Mouse (Mus musculus): Measurements from ENCODE around the gene Rab6b.
A peak's percentile ranks its signal among the peaks of the same experiment; 100 is the strongest.
"Not testable (repeated sequence)": the region's sequence is repeated elsewhere in the genome, so short reads cannot be mapped to it uniquely, and the experiment has no call there.

Gene Rab6b

GRCm38 (mm10) chr9:103145351-103145750 is 33.8 kb downstream of the Rab6b start:
- DNase-seq (ENCODE audit: low spot score) = no peak

- no peak for DNase-seq (ENCODE audit: low spot score)
These were observed 34.7 kb downstream of the Rab6b start for GRCm38 (mm10) chr9:103146257-103146656.

GRCm38 (mm10) chr9:103146703-103147102 is 35.1 kb downstream of the Rab6b start:
- no peak for DNase-seq (ENCODE audit: low spot score)

GRCm38 (mm10) chr9:103147103-103147502 is 35.5 kb downstream of the Rab6b start:
- DNase-seq (ENCODE audit: low spot score) = no peak

- DNase-seq (ENCODE audit: low spot score) = no peak
These were observed 37.6 kb downstream of the Rab6b start for GRCm38 (mm10) chr9:103149074-103149799.

GRCm38 (mm10) chr9:103153286-103153685 is 41.7 kb downstream of the Rab6b start:
- no peak for DNase-seq (ENCODE audit: low spot score)

GRCm38 (mm10) chr9:103154568-103154967 is 43.0 kb downstream of the Rab6b start:
- no peak for DNase-seq (ENCODE audit: low spot score)

- DNase-seq (ENCODE audit: low spot score) = not testable (repeated sequence)
These were observed 43.6 kb downstream of the Rab6b start for GRCm38 (mm10) chr9:103155158-103155557.

GRCm38 (mm10) chr9:103163806-103164205 is 52.2 kb downstream of the Rab6b start:
- no peak for DNase-seq (ENCODE audit: low spot score)

GRCm38 (mm10) chr9:103168046-103168445 is 56.5 kb downstream of the Rab6b start:
- no peak for DNase-seq (ENCODE audit: low spot score)

- no peak for DNase-seq (ENCODE audit: low spot score)
These were observed 57.2 kb downstream of the Rab6b start for GRCm38 (mm10) chr9:103168771-103169170.

GRCm38 (mm10) chr9:103174771-103175519 is 63.4 kb downstream of the Rab6b start:
- DNase-seq (ENCODE audit: low spot score) = no peak

GRCm38 (mm10) chr9:103175692-103176091 is 64.1 kb downstream of the Rab6b start:
- DNase-seq (ENCODE audit: low spot score) = no peak

GRCm38 (mm10) chr9:103180303-103180702 is 68.7 kb downstream of the Rab6b start:
- peak; percentile 8 for DNase-seq (ENCODE audit: low spot score)

GRCm38 (mm10) chr9:103180807-103181565 is 69.4 kb downstream of the Rab6b start:
- peak; percentile 22 for DNase-seq (ENCODE audit: low spot score)

GRCm38 (mm10) chr9:103181886-103182285 is 70.3 kb downstream of the Rab6b start:
- DNase-seq (ENCODE audit: low spot score) = no peak

GRCm38 (mm10) chr9:103184855-103185254 is 73.3 kb downstream of the Rab6b start:
- DNase-seq (ENCODE audit: low spot score) = no peak

GRCm38 (mm10) chr9:103185946-103186345 is 74.4 kb downstream of the Rab6b start:
- no peak for DNase-seq (ENCODE audit: low spot score)

- no peak for DNase-seq (ENCODE audit: low spot score)
These were observed 75.2 kb downstream of the Rab6b start for GRCm38 (mm10) chr9:103186747-103187146.

- DNase-seq (ENCODE audit: low spot score) = no peak
These were observed 76.8 kb downstream of the Rab6b start for GRCm38 (mm10) chr9:103188416-103188815.

- peak; percentile 88 for DNase-seq (ENCODE audit: low spot score)
These were observed 90.1 kb downstream of the Rab6b start, which contains the start of gene Srprb for GRCm38 (mm10) chr9:103201561-103202260. Gene Srprb (minus strand): TSS chr9:103202137.

- no peak for DNase-seq (ENCODE audit: low spot score)
These were observed 94.2 kb downstream of the Rab6b start for GRCm38 (mm10) chr9:103205786-103206185.

All from spleen, adult 12 weeks (tissue).